Comparison of ENCODE assay signal across 8 mouse cellular contexts in genomic region chr12:73111561-73112325, GRCm38 (mm10). TPM values are rescaled to one million over a fixed set of nuclear protein-coding genes. Genes with fewer than 3 reads are reported as not detected.
A peak's percentile ranks its signal among the peaks of the same experiment; 100 is the strongest.
DNase-seq lines count a peak whose midpoint lies in the region; ATAC-seq and TF ChIP-seq lines count a peak whose summit lies in the region.

No protein-coding gene starts in this region.

- peaks cover 40% of the 10 kb centered on the region for H3K36me3 ChIP-seq in E14TG2a.4 (ENCODE audit: insufficient read depth, low read length)

- TF ChIP-seq CTCF in E14TG2a.4 (conservative IDR thresholded peaks at IDR 0.05; ENCODE audit: low read length), result no peak

- no peaks in the 10 kb centered on the region for H3K27me3 ChIP-seq in E14TG2a.4 (ENCODE audit: insufficient read depth, low read length)

- no peaks in the 10 kb centered on the region for H3K9me3 ChIP-seq in E14TG2a.4 (ENCODE audit: low read length)

- H3K4me3 ChIP-seq in E14TG2a.4 (replicated peaks; ENCODE audit: low read length), result peak overlapping the region; percentile 98

- ATAC-seq in common myeloid progenitor, adult 5-6 weeks (replicated peaks; ENCODE audit: low read depth, poor library complexity, severe bottlenecking), result 0 out of 2 replicates have a peak, but pooled peaks have one; percentile 20

- DNase-seq in 3134 (ENCODE audit: extremely low read depth, insufficient read length, low spot score), result peak; percentile 76
- DNase-seq in gastrocnemius, postnatal 4 days (ENCODE audit: low spot score in 2 of 2), result peak; percentile 32 to 50
- DNase-seq in kidney, adult 8-10 months, result peak; percentile 41 to 43
- DNase-seq in lung, postnatal 10 days, result peak; percentile 51
- DNase-seq in retina, postnatal 1 day, result peak; percentile 55
- DNase-seq in spleen, postnatal 36 days (ENCODE audit: low spot score in 2 of 2), result no peak

- peaks cover 63% of the 10 kb centered on the region for H3K4me1 ChIP-seq in E14TG2a.4 (replicated peaks; ENCODE audit: low read depth, low read length)

RNA-seq across cellular contexts. Expression of gene Six4, which starts 1.5 kb away (rescaled TPM):
- not detected in 2 replicates for total RNA-seq in common myeloid progenitor, adult 5-6 weeks (2017)
- 10 to 100 TPM; 10.9 to 11.3 TPM for total RNA-seq in gastrocnemius, postnatal 4 days (2021)

RNA-seq across cellular contexts. Expression of gene Mnat1, which starts 11.8 kb away (rescaled TPM):
- 42.2 and 45.8 TPM in 2 replicates for total RNA-seq in common myeloid progenitor, adult 5-6 weeks (2017)
- total RNA-seq in gastrocnemius, postnatal 4 days (2021), result 10 to 100 TPM; 35.7 to 36.0 TPM

RNA-seq across cellular contexts. Expression of gene Six1, which starts 58.1 kb away (rescaled TPM):
- total RNA-seq in common myeloid progenitor, adult 5-6 weeks (2017), result 0.27 TPM in 1 of 2 replicates, not detected in the other
- 10 to 100 TPM; 51.0 to 60.8 TPM for total RNA-seq in gastrocnemius, postnatal 4 days (2021)

Comparison
In these comparisons a context has a peak if more than half of its experiments do, and no peak if none do; other contexts are left out.
1. DNase-seq: peak in 3134 (single experiment), gastrocnemius, postnatal 4 days (2 of 2), kidney, adult 8-10 months (2 of 2), lung, postnatal 10 days (single experiment) and retina, postnatal 1 day (single experiment); none in spleen, postnatal 36 days (0 of 2).
2. RNA of gene Six4, which starts 1.5 kb away (total RNA-seq): 10.9 to 11.3 TPM in gastrocnemius, postnatal 4 days; not detected in common myeloid progenitor, adult 5-6 weeks; every median in the first group is over 10 times any median in the second.
3. RNA of gene Six1, which starts 58.1 kb away (total RNA-seq): 51.0 to 60.8 TPM in gastrocnemius, postnatal 4 days; 0.27 TPM in common myeloid progenitor, adult 5-6 weeks; every median in the first group is over 10 times any median in the second.